Mouse (Mus musculus): Measurements from ENCODE around the gene Eef1a1.

- TF ChIP-seq EP300 (IDR thresholded peaks at IDR 0.05; ENCODE audit: insufficient read depth, low read depth, low read length), result no peak
- TF ChIP-seq POLR2A (IDR thresholded peaks at IDR 0.05; ENCODE audit: insufficient read depth, low read depth, low read length), result no peak
- no peak for TF ChIP-seq CTCF (IDR thresholded peaks at IDR 0.05)
Observed at GRCm38 (mm10) chr9:78429551-78429950, 59.4 kb downstream of the Eef1a1 start.
